Mouse (Mus musculus) kidney, adult 2 months (tissue): ENCODE measurements at regions not wholly inside any gene's neighbourhood (a gene's known extent, or its start where the extent isn't known, plus 50 kb on each side); places are given as distances from the start of the nearest gene placed in this dataset.

Source experiments
- CTCF ChIP-seq: fragments of 200-500 bp; conservative IDR thresholded peaks from 2 replicates; pipeline ENCODE4 v1.5.1; 2011; ENCODE audit warnings: low read depth, mild to moderate bottlenecking, control low read depth, low read length, moderate library complexity, mixed read lengths; ENCODE audit not compliant: insufficient read depth, insufficient read length
- POLR2A ChIP-seq: fragments of 200-500 bp; IDR thresholded peaks from one replicate; pipeline ENCODE4 v1.6.1; 2011; ENCODE audit warnings: low read depth, low read length, control low read depth

- TF ChIP-seq CTCF (no peak), POLR2A (no peak)
Observed at GRCm38 (mm10) chr13:6316201-6316600, 231.7 kb upstream of the Pitrm1 start.
